Mouse (Mus musculus): ENCODE measurements around the gene Ap2a2.

GRCm38 (mm10) chr7:141525580-141525925, 36.4 kb upstream of the Ap2a2 start:
- no peak for TF ChIP-seq POLR2A (IDR thresholded peaks at IDR 0.05; ENCODE audit: insufficient read depth, low read length)
- no peak for TF ChIP-seq CTCF (IDR thresholded peaks at IDR 0.05; ENCODE audit: low read depth, low read length)

All from ES-Bruce4 (cell line).